Mouse (Mus musculus) embryo, embryonic 11 days (tissue): ENCODE results near the gene Cnpy2.

ENCODE experiments used
- DNase-seq: peaks from one replicate; pipeline ENCODE4 v3.0.0-alpha.2; 2015

The Cnpy2 gene

DNA sequence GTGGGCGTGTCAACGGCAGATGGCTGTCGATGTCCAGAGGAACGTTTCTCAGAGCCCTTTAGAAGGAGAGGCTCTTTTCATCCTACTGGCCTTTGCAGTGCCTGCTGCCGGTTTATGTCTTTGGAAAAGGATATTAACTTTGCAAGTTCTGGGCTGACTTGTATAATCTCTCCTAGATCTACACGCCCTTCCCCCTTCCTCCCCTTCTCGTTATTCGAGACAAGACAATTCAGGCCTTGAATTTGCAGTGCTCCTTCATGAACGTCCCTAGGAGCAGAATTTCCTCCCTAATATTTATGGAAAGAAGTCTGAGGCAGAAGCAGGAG lies 46.9 kb downstream of the Cnpy2 start:
- no peak for DNase-seq

DNA sequence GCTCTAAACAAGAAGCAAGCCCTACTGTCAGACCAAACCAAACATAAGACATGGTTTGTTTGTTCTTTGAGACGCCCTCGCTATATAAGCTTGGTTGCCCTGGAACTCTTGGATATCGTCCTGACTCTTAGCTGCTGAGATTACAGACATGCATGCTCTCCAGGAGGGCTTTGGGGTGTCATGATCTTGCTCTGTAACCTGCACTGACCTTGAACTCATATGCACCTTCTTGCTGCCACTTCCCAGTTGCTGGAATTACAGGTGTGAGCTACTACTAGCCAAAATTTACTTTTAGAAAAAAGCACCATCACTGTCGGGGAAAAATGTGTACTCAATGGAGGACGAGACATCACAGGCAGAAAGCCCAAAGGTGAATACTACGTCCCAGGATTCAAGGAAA lies 47.3 kb downstream of the Cnpy2 start:
- no peak for DNase-seq

DNA sequence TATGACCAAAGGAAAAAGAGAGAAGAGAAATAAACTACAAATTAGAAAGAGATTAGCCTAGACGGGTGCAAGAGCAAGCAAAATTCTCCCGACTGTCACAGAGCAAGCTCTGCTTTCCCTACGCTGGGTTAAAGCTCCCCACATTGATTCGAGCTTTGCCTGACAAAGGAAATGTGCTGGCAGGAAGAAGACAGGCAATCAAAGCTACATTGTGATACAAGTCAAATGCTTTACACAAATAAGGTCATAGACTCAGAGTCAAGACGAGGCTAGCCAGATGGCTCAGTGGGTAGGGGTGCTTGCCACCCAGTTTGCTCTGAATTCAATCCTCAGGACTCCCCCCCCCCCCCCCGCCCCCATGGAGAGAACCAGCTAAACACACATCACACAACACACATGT lies 47.8 kb downstream of the Cnpy2 start:
- DNase-seq = no peak

DNA sequence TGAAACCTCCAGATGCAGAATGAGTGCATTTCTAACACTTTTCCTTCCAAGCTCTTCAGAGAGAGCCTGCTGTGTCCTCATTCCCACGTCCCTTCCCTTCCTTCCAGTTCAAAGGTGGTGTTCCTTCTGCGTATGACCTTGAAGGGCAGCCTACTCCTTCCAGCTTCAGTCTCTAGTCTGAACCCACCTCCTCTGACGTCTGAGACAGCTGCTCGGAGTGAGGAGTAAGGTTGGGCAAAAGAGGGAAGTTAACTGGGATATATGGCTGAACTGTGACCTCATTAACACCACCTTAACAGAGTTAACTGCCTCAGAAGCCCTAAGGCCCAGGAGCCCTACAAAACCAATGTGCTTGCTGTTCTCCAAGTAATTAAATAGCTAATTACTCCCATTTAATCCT lies 48.3 kb downstream of the Cnpy2 start:
- no peak for DNase-seq

DNA sequence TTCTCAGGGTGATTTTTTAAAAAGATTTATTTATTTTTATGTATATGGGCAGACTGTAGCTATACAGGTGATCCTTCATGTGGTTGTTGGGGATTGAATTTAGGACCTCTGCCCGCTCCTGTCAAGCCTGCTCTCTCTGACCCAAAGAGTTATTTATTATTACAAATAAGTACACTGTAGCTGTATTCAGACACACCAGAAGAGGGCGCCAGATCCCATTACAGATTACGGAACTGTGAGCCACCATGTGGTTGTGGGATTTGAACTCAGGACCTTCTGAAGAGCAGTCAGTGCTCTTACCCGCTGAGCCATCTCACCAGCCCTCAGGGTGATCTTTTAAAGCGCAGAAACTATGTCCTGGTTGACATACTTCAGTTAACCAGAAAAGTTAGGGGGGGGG lies 49.9 kb downstream of the Cnpy2 start:
- no peak for DNase-seq

DNA sequence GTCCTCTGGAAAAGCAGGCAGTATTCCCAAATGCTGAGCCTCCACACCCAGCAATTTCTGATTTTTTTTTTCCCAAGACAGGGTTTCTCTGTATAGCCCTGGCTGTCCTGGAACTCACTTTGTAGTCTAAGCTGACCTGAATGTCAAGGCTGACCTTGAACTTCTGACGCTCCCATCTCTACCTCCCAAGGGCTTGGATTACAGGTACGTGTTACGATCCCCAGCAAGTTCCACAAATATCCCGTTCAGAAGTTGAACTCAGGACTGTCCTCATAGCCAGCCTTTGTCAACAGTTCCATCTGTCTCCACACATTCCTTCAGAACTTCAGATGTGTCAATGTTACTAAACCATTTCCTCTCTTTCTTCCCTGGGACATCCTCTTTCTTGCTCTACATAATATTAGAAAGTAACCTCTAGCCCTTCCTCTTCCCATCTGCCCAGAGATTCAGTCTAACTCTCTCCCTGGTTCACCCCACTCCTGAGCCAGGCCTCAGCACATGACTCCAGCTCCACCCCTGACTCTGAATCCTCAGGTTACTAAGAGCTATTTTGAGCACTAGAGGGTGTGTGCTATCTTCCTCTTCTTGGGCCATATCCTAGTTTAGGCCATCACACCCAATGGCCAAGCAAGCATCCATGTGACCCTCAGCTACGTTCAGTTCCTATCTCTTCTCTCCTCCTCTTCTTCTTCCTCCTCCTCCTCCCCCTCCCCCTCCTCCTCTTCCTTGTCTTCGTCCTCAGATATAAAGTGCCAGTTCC lies 50.9 kb downstream of the Cnpy2 start:
- no peak for DNase-seq

DNA sequence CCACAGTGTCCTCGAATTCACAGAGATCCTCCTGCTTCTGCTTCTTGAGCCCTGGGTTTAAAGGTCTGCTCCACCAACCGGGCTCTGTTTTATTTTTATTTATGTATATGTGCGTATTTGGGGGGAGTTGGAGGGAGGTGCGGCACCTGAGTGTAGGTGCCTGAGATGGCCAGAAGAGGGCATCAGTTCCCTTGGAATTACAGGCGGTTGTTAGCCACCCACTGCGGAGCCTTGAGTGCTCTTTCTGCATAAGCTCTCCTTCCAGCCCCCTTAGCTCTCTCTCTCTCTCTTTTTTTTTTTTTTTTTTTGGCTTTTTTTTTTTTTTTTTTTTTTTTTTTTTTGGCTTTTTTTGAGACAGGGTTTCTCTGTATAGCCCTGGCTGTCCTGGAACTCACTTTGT lies 52.1 kb downstream of the Cnpy2 start:
- no peak for DNase-seq

DNA sequence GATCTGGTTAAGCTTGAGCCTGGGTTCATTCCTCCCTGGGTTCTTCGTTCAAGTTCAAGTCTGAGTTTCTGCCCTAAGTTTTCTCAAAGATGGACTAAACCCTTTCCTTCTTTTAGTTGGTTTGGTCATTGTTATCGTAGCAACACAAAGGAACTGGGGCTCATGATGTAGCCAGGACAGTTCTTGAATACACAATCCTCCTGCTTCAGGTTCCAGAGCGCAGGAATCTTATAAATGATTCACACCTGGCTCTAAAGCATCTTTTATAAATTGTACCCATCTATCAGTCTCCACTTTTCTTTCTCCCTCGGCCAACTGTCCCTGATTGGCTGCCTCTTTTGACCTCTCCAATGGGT lies 53.8 kb downstream of the Cnpy2 start:
- no peak for DNase-seq

DNA sequence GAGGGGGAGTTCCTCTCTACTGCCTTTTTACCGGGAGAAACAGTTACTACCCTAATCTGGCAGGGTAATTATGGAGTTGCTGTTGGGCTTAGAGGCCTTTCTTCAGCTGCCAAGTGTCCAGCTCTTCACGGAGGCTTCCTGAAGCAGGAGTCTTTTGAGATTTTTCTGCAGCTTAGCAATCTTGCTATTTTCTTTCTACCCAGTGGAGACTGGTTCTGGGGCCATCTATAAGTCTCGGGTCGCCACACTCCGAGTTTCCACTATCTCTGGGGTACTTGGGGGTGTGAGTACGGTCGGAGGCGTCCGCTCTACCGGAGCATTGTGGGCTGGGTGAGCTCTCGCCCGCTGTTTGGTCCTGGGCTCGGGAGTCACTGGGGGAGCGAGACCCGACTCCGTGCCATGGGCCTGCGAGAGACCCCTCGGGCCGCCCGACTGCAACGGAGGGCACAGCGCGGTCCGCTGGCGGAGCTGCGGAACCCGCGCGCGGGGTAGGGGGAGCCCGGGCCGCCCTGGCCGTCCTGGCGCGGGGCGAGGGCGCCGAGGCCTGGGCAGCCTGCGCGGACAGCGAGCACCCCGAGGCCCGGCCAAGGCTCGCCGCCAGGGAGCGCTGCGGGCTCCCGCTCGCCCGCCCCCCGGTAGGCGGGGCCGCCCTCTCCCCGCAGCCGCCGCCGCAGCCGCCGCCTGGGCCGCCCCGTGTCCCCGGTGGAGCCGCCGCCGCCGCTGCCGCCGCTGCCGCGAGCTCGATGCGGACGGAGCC lies 54.4 kb downstream of the Cnpy2 start, which contains the start of gene Ankrd52:
Ankrd52 (plus strand) TSS at position 661 of the 757 bp plus-strand sequence.
- peak; percentile 91 for DNase-seq
